Mouse (Mus musculus) layer of hippocampus, adult 9-11 months (tissue): ENCODE data around the gene Prkch.

Experiments used
- DNase-seq: peaks from one replicate; pipeline ENCODE4 v3.0.0; 2022

The Prkch gene

DNA sequence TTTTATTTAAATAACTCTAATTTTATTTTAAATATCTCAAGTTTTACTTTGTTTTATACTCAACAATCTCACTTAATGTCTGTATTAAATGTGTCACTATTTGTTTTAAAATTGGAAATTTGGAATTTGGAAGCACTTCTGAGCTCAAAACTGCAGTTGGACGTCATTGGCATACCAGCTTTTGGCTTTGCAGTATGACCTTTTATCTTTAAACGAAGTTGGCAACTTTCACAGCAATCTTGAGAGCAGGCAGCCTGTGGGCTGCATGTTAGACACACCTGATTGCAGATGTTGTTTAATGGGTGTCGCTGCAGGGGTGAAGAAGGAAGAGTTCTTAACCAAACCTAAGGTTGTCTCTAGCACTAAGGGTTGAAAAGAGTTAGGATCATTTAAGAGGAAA lies 220.9 kb downstream of the Prkch start:
- DNase-seq = no peak

- no peak for DNase-seq
Observed at GRCm38 (mm10) chr12:73806003-73806402, 221.4 kb downstream of the Prkch start.

DNA sequence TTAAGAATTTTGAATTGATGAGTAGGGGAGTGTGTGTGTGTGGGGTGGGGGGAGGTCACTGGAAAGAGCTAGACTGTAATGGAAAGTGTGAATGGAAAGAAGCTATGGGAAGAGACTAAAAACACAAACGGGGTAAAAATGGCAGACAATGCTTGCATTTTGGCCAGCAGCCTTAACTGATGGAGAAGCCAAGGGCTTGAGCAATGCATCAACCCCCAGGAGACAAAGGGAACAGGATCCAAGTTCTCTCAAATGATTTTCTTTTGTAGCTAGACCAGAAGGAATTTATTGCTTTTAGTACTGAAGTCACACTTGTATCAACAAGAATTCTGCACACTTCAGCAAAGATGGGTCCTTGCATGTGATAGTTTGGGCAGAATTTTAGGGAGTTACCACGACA lies 222.6 kb downstream of the Prkch start:
- DNase-seq = no peak

DNA sequence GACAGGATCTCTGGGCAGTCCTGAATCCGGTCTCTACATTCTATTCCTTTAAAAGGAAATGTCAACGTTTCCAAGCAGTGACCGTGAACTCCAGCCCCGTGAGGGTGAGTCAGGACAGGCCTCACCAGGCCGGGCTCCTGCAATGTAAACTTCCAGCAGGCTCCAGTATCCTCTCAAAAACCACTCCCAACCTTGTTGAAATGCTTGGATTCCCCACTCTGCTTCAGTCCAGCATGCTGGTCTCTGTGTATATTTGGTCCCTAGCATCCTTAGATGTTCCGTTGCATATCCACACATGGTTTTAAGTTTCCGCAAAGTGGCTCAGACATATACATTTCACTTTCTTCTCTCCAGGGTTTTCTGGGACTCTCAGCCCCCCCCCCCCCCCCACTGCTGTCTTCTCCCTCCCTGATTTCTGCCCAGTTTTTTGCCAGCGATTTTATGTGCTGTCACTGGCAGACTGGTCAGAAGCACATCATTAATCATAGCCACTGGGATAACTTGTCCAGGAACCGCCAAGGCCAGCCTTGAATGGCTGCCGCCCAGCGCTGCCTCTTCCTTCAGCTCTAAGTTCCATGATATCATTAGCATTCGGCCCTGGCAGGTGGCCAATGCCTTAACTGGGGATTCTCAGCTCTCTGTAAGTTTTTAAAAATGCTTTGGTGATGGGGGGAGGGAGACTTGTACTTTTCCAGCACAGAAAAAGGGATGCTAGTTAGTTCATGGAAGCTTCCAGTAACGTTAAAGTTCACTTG lies 225.6 kb downstream of the Prkch start:
- DNase-seq = no peak

DNA sequence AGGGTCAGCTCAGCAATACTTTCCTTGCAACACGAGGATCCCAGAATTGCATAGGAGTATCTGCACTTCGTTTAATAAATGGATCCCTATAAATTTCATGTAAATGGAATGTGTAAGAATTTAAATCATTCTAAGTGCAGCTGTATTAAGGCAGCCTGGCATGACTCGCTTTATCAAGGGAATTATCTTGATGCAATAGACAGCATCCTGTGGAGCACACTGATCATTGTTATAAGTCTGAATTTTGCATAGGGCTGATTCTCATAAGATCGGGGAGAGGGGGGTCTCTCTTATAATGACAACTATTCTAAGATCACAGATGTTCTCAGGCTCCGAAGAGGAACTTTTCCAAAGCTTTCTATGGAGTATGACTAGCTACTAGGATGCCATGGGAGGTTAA lies 226.3 kb downstream of the Prkch start:
- no peak for DNase-seq

- DNase-seq = no peak
Observed at GRCm38 (mm10) chr12:73812198-73812597, 227.6 kb downstream of the Prkch start.

GRCm38 (mm10) chr12:73813016-73813900 lies 228.7 kb downstream of the Prkch start:
- DNase-seq = no peak

DNA sequence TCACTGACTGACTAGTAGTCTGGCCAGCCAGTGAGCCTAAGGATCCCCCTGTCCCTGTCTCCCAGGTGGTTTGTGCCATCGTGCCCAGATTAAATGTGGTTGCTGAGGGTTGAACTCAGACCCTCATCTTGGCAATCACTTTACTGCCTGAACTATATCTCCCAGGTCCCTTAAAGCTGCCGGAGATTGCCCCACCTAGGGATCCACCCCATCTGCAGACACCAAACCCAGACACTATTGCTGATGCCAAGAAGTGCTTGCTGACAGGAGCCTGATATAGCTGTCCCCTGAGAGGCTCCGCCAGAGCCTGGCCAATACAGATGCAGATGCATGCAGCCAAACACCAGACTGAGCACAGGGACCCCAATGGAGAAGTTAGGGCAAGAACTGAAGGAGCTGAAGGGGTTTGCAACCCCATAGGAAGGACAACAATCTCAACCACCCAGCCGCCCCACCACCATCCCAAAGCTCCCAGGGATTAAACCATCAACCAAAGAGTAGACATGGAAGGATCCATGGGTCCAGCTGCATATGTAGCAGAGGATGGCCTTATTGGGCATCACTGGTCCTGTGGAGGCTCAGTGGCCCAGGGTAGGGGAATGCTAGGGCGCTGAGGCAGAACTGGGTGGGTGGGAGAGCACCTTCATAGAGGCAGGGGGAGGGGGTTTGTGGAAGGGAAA lies 229.6 kb downstream of the Prkch start:
- no peak for DNase-seq

DNA sequence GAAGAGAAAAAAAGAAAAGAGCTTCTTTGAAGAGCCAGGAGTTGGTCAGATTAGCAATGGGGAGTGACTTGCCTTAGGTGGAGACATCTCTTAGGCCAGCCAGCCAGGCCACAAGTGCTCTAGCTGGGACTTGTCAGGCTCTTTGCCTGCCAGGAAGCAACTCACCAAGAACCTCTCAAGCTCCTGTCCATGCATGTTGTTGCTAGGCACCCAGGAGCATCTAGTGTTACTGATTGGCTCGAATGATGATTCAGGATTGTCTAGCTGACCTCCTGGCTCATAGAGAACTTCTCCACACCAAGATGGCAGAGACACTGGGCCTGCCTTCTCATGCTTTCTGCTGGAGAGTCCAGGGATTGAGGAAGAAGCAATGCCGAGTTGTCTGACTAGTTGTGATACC lies 230.3 kb downstream of the Prkch start:
- no peak for DNase-seq

DNA sequence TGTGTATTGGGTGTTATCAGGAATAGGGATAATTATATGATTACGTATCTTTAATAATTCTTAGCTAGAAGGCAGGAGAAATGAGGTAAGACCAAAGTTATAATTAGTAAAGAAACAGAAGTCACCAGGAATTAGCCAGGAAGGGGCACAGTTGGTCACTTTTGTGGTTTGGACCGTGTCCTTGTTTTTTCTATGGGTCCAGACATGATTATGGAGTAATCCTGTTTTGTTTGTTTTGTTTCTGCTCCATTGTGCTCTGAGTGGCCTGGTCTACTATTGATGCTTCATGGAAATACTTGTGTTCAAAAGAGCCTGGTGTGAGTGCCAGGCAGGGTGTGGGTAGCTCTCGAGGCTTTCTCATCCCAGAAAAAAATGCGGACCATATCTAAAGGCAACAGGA lies 230.9 kb downstream of the Prkch start:
- DNase-seq = no peak

DNA sequence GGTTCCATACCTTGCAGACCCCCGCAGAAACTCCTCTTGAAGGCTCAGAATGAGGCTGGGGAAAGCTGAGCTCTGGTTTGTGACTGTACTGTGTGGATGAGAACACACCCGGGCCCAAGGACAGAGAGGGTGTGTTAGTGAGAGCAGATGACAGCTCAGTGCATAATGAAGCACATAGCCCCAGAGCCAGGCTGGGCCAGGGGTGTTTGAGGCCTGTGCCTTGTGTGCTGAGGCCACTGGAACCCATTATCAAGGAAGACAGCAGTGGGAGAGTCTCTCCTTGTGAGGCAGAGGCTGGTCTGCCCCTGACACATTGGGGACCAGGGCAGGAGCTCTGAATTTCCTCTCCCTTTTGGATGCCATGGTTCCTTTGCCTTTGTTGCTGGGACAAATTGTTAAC lies 231.3 kb downstream of the Prkch start:
- DNase-seq = no peak

GRCm38 (mm10) chr12:73816866-73817265 lies 232.3 kb downstream of the Prkch start:
- no peak for DNase-seq

- DNase-seq = no peak
Observed at GRCm38 (mm10) chr12:73818801-73819200, 234.2 kb downstream of the Prkch start.

DNA sequence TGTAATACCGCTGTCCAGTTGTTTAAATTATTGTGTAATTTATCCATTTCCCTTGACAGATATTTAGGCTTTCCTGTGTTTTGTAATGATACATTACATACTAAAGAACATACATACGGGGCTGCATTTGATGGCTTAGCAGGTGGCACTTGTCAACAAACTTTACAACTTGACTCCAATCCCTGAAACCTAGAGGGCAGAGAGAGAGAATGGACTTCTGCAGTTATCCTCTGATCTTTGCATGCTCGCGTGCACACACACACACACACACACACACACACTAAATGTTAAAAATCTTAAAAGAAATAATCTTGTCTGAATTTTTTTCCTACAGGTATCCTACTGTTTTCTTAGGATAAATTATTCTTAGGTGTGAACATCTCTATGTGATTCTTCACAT lies 236.6 kb downstream of the Prkch start:
- DNase-seq = no peak

- DNase-seq = no peak
Observed at GRCm38 (mm10) chr12:73822331-73822730, 237.7 kb downstream of the Prkch start.

GRCm38 (mm10) chr12:73824828-73825227 lies 240.2 kb downstream of the Prkch start:
- no peak for DNase-seq
